Mouse (Mus musculus): ENCODE results near the gene Nsf. TPM values are rescaled to one million over a fixed set of nuclear protein-coding genes. Genes with fewer than 3 reads are reported as not detected.
"Not testable (repeated sequence)": the region's sequence is repeated elsewhere in the genome, so short reads cannot be mapped to it uniquely, and the experiment has no call there.

Gene Nsf
- polyA plus RNA-seq, 1 experiment, result 69.5 TPM

- H3K27ac ChIP-seq (ENCODE audit: insufficient read depth, low read depth, low read length), result no peak overlapping the region
- TF ChIP-seq POLR2A (IDR thresholded peaks at IDR 0.05; ENCODE audit: borderline replicate concordance, low read depth, low read length) (no peak), CTCF (IDR thresholded peaks at IDR 0.05; ENCODE audit: low read depth, low read length) (no peak)
- H3K4me1 ChIP-seq (ENCODE audit: control insufficient read depth, insufficient read depth, low read length), result no peaks in the 10 kb centered on the region
- no peak overlapping the region for H3K4me3 ChIP-seq (ENCODE audit: insufficient read depth, low read length)
Observed at GRCm38 (mm10) chr11:103883793-103884192, 70.1 kb downstream of the Nsf start.

DNA sequence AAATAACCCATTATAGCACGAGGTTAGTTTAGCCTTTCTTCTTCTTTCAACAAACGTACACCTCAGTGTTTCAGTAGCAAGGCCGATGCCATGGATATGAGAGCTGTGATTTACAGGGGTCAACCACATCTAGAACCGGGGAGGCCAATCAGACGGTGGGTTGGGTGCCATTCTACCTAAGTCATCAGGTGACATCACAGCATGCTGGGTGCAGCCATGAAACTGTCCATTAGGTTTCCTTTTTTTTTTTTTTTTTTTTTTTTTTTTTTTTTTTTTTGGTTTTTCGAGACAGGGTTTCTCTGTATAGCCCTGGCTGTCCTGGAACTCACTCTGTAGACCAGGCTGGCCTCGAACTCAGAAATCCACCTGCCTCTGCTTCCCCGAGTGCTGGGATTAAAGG lies 74.4 kb downstream of the Nsf start:
- H3K4me3 ChIP-seq (ENCODE audit: insufficient read depth, low read length); H3K4me1 ChIP-seq (ENCODE audit: control insufficient read depth, insufficient read depth, low read length); H3K27ac ChIP-seq (ENCODE audit: insufficient read depth, low read depth, low read length): not testable (repeated sequence)

DNA sequence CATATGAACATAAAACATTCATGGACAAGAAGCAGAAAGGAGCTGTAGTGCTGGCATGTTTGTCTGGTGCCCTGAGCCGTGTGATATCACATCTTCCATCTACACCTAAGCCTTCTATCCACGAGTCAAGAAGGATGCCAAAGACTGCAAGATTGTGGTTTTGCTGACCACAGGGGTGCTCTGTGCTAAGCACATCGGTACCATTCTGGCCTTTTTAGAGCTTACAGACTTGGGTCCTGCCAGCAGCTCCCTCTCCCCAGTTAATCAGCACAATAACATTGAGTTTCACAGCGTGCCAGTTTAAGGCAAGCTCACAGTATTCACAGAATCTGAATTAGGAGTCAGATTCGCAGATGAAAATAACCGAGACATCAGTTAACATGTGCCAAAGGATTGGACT lies 75.4 kb downstream of the Nsf start:
- TF ChIP-seq POLR2A (IDR thresholded peaks at IDR 0.05; ENCODE audit: borderline replicate concordance, low read depth, low read length) (no peak), CTCF (IDR thresholded peaks at IDR 0.05; ENCODE audit: low read depth, low read length) (no peak)
- H3K27ac ChIP-seq (ENCODE audit: insufficient read depth, low read depth, low read length), result no peak overlapping the region
- no peak overlapping the region for H3K4me3 ChIP-seq (ENCODE audit: insufficient read depth, low read length)
- H3K4me1 ChIP-seq (ENCODE audit: control insufficient read depth, insufficient read depth, low read length), result no peaks in the 10 kb centered on the region

DNA sequence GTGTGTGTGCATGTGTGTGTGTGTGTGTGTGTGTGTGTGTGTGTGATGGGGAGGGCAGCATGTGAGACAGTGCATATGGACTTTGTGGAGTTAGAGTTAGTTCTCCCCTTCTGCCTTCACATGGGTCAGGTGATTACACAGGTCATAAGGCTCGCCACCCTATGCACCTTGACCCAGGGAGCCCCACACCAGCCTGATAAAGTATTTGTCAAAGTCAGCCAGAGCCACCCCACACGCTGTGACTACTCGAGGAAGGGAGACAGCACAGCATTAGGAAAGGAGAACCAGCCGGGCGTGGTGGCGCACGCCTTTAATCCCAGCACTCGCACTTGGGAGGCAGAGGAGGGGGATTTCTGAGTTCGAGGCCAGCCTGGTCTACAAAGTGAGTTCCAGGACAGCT lies 83.5 kb downstream of the Nsf start:
- TF ChIP-seq POLR2A (IDR thresholded peaks at IDR 0.05; ENCODE audit: borderline replicate concordance, low read depth, low read length), result no peak
- 0 out of 2 replicates have a peak, but pooled peaks cover 2% of the 10 kb centered on the region for H3K4me1 ChIP-seq (ENCODE audit: control insufficient read depth, insufficient read depth, low read length)
- no peak overlapping the region for H3K4me3 ChIP-seq (ENCODE audit: insufficient read depth, low read length)
- H3K27ac ChIP-seq (ENCODE audit: insufficient read depth, low read depth, low read length), result no peak overlapping the region

DNA sequence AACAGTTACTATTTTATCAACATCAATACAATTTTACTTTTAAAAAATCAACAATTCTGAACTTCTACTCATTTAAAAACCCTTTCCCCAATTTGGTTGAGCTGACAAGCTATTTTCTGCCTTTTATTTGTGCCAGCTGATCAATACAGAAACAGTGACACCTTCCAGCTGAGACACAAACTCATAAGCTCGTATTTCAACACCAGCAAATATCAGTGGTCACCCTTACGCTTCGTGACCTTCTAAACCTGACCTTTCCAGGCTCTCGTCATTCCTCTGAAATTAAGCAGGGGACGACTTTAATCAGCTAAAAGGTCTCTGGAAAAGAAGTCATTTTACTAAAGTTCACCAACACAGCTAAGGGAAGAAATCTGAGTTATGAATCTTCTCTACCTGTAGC lies 86.2 kb downstream of the Nsf start:
- 0 out of 2 replicates have a peak, but pooled peaks cover 2% of the 10 kb centered on the region for H3K4me1 ChIP-seq (ENCODE audit: control insufficient read depth, insufficient read depth, low read length)
- TF ChIP-seq CTCF (IDR thresholded peaks at IDR 0.05; ENCODE audit: low read depth, low read length), result no peak
- H3K27ac ChIP-seq (ENCODE audit: insufficient read depth, low read depth, low read length), result no peak overlapping the region
- no peak overlapping the region for H3K4me3 ChIP-seq (ENCODE audit: insufficient read depth, low read length)

GRCm38 (mm10) chr11:103865346-103865745 lies 88.5 kb downstream of the Nsf start:
- TF ChIP-seq POLR2A (IDR thresholded peaks at IDR 0.05; ENCODE audit: borderline replicate concordance, low read depth, low read length) (no peak), CTCF (IDR thresholded peaks at IDR 0.05; ENCODE audit: low read depth, low read length) (no peak)
- H3K27ac ChIP-seq (ENCODE audit: insufficient read depth, low read depth, low read length), result no peak overlapping the region
- H3K4me1 ChIP-seq (ENCODE audit: control insufficient read depth, insufficient read depth, low read length), result 0 out of 2 replicates have a peak, but pooled peaks cover 2% of the 10 kb centered on the region
- no peak overlapping the region for H3K4me3 ChIP-seq (ENCODE audit: insufficient read depth, low read length)

DNA sequence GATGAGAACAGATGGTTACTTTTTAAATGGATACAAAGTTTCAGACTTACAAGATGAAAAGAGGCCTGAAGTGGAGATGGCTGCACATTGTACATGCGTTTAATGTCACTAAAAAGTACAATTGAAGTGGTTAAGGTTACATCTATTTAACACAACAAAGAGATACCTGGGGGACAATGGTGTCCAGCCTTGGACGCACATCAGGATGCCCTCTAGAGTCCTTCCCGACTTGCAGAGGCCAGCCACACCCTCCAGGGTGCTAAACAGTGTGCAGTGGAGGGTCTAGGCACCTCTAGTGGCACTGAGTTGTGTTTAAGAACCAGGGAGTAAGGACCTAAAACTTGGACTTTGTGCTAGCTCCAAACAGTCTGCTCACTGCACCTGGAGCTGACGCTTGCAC lies 89.4 kb downstream of the Nsf start:
- Histone ChIP-seq H3K4me3 (ENCODE audit: insufficient read depth, low read length) (no peak overlapping the region), H3K27ac (ENCODE audit: insufficient read depth, low read depth, low read length) (no peak overlapping the region), H3K4me1 (ENCODE audit: control insufficient read depth, insufficient read depth, low read length) (0 out of 2 replicates have a peak, but pooled peaks cover 2% of the 10 kb centered on the region)
- no peak for TF ChIP-seq POLR2A (IDR thresholded peaks at IDR 0.05; ENCODE audit: borderline replicate concordance, low read depth, low read length)

GRCm38 (mm10) chr11:103862951-103863350 lies 90.9 kb downstream of the Nsf start:
- Histone ChIP-seq H3K4me1 (ENCODE audit: control insufficient read depth, insufficient read depth, low read length) (no peaks in the 10 kb centered on the region), H3K4me3 (ENCODE audit: insufficient read depth, low read length) (no peak overlapping the region), H3K27ac (ENCODE audit: insufficient read depth, low read depth, low read length) (no peak overlapping the region)
- TF ChIP-seq POLR2A (IDR thresholded peaks at IDR 0.05; ENCODE audit: borderline replicate concordance, low read depth, low read length) (no peak), CTCF (IDR thresholded peaks at IDR 0.05; ENCODE audit: low read depth, low read length) (no peak)

DNA sequence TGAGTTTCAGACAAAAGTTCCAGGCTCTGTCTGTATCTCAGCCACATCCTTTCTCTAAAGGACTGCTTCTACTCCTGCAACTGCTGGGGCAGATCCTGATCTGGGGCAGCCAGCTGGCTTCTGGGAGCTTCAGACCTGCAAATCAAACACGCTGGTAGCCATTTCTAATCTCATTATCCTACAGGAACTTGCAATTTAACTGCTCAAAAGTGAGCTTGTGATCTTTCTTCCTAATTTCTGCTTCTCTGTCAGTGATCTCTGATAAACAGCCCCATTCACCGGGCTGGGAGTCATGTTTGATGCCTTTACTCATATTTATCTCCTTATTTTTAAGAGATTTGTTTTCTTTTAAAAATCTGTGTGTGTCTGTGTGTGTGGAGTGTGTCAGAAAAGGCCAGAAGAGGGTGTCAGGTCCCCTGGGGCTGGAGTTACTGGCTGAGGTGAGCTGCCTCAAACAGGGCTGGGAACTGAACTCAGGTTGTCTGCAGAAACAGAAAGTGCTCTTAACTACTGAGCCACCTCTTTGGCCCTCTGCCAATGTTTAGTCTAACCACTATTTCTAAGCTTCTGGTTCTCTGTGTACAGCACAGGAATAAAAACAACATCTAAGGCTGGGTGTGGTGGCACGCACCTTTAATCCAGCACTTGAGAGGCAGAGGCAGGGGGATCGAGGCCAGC lies 93.8 kb downstream of the Nsf start:
- Histone ChIP-seq H3K4me1 (ENCODE audit: control insufficient read depth, insufficient read depth, low read length) (no peaks in the 10 kb centered on the region), H3K4me3 (ENCODE audit: insufficient read depth, low read length) (no peak overlapping the region), H3K27ac (ENCODE audit: insufficient read depth, low read depth, low read length) (no peak overlapping the region)
- TF ChIP-seq CTCF (IDR thresholded peaks at IDR 0.05; ENCODE audit: low read depth, low read length), result no peak
- no peak for TF ChIP-seq POLR2A (IDR thresholded peaks at IDR 0.05; ENCODE audit: borderline replicate concordance, low read depth, low read length)

- H3K4me3 ChIP-seq (ENCODE audit: insufficient read depth, low read length), result no peak overlapping the region
- no peaks in the 10 kb centered on the region for H3K4me1 ChIP-seq (ENCODE audit: control insufficient read depth, insufficient read depth, low read length)
- TF ChIP-seq POLR2A (IDR thresholded peaks at IDR 0.05; ENCODE audit: borderline replicate concordance, low read depth, low read length) (no peak), CTCF (IDR thresholded peaks at IDR 0.05; ENCODE audit: low read depth, low read length) (no peak)
- no peak overlapping the region for H3K27ac ChIP-seq (ENCODE audit: insufficient read depth, low read depth, low read length)
Observed at GRCm38 (mm10) chr11:103858760-103859159, 95.1 kb downstream of the Nsf start.

- Histone ChIP-seq H3K27ac (ENCODE audit: insufficient read depth, low read depth, low read length) (no peak overlapping the region), H3K4me1 (ENCODE audit: control insufficient read depth, insufficient read depth, low read length) (no peaks in the 10 kb centered on the region)
- no peak for TF ChIP-seq CTCF (IDR thresholded peaks at IDR 0.05; ENCODE audit: low read depth, low read length)
- no peak for TF ChIP-seq POLR2A (IDR thresholded peaks at IDR 0.05; ENCODE audit: borderline replicate concordance, low read depth, low read length)
Observed at GRCm38 (mm10) chr11:103856641-103857040, 97.2 kb downstream of the Nsf start.

More at GRCm38 (mm10) chr11:103856641-103857040, 97.2 kb downstream of the Nsf start:
- H3K4me3 ChIP-seq (ENCODE audit: insufficient read depth, low read length), result no peak overlapping the region

All from bone marrow macrophage, adult 2 months (primary cell).